Mouse (Mus musculus): ENCODE measurements at regions not wholly inside any gene's neighbourhood (a gene's known extent, or its start where the extent isn't known, plus 50 kb on each side); places are given as distances from the start of the nearest gene placed in this dataset.

DNA sequence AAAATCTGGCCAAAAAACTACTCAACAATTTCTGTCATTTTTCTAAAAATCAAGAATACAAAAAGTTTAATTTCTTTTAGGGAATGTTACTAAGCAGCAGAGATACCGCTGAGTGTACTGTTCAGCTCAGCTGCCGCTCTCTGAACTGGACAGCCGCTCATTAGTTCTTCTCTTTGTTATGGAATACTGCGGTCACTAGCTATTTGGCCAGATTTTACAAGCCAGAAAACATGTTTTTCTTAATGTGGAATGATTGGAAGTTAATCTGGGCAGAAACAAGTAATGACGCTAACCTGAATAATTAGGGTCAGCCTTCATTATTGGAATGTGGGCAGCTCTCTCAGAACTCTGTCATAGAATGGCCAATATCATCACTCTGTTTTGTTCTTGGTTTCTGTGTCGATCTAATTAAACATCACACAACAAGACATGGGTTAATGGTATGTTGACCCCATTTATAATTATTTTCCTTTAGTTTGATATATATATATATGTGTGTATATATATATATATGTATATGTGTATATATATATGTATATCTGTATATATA lies 307.8 kb downstream of the Adgrl2 start:
- no peaks in the 10 kb centered on the region; the same call in 1 of the 2 replicates for H3K4me1 ChIP-seq (ENCODE audit: control insufficient read depth, insufficient read depth, insufficient read length, low read length)
- no peaks in the 10 kb centered on the region for H3K36me3 ChIP-seq (ENCODE audit: control insufficient read depth, insufficient read depth, low read length)
- no peak overlapping the region for H3K4me3 ChIP-seq (ENCODE audit: low read depth, low read length)
- no peaks in the 10 kb centered on the region for H3K27me3 ChIP-seq (ENCODE audit: control insufficient read depth, insufficient read depth, low read length)
- H3K27ac ChIP-seq (ENCODE audit: insufficient read depth, low read depth, low read length) = no peak overlapping the region
- no peak for TF ChIP-seq CTCF (IDR thresholded peaks at IDR 0.05; ENCODE audit: extremely low read depth, insufficient read length, insufficient replicate concordance, low read depth, low read length)
- 90% methylated on average over 6 of the region's 6 CpGs for WGBS

DNA sequence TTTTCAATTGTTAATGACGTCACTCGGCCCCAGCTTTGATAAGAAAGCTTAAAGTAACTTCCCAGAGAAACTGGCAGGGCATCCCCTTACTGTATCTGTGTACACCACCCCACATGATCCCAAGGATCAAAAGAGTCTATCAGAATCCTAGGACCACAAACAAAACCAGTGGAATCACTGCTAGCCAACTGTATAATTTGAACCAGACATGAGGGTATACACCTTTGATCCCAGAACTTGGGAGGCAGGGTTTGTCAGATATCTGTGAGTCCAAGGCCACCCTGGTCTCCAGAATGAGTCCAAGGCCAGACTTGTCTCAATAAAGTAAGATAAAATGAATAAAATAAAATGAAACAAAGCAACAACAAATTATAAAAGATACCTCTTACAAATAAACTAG lies 309.2 kb downstream of the Adgrl2 start:
- Histone ChIP-seq H3K27me3 (ENCODE audit: control insufficient read depth, insufficient read depth, low read length) (no peaks in the 10 kb centered on the region), H3K4me3 (ENCODE audit: low read depth, low read length) (no peak overlapping the region), H3K27ac (ENCODE audit: insufficient read depth, low read depth, low read length) (no peak overlapping the region; the same call in 1 of the 2 replicates), H3K36me3 (ENCODE audit: control insufficient read depth, insufficient read depth, low read length) (no peaks in the 10 kb centered on the region), H3K4me1 (ENCODE audit: control insufficient read depth, insufficient read depth, insufficient read length, low read length) (no peaks in the 10 kb centered on the region; the same call in 1 of the 2 replicates)
- WGBS = 46% methylated on average over 2 of the region's 2 CpGs
- TF ChIP-seq CTCF (IDR thresholded peaks at IDR 0.05; ENCODE audit: extremely low read depth, insufficient read length, insufficient replicate concordance, low read depth, low read length) (no peak), POLR2A (IDR thresholded peaks at IDR 0.05; ENCODE audit: low read depth, low read length) (no peak)

DNA sequence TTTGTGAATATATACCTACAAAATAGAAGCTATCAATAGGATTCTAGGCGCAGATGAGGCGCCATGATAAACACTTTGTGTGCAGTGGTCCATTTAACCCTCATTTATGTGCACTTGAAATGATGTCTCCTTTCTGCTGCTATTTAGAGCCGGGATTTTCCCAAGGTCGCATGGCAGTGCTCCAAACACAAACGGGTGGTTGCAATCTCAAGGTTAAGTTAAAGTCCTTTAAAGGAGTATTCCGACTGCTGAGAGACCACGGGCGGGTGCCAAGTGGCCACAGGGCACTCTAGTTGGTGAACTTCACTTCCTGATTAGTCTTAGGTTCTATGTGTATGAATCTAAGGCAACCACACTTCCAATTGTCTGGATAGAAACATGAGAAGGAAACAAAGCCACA lies 309.6 kb downstream of the Adgrl2 start:
- H3K27ac ChIP-seq (ENCODE audit: insufficient read depth, low read depth, low read length) = no peak overlapping the region; the same call in 1 of the 2 replicates

DNA sequence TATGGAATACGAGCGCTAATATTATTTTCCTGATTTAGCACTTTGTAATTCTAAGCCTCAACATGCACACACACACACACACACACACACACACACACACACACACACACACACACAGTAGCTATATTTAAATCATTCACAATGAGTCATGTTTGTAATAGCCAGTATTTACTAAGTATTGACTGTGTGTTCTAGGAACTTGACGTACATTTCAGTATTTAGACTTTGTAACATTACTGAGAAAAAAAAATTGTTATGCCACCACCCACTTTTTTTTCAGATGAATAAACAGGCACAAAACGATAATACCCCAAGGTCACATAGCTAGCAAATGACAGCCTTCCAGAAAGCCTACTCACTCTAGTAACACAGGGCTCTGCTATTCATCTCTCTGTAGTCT lies 310.3 kb downstream of the Adgrl2 start:
- H3K27ac ChIP-seq (ENCODE audit: insufficient read depth, low read depth, low read length) = no peak overlapping the region
- no peak overlapping the region for H3K4me3 ChIP-seq (ENCODE audit: low read depth, low read length)
- H3K4me1 ChIP-seq (ENCODE audit: control insufficient read depth, insufficient read depth, insufficient read length, low read length) = no peaks in the 10 kb centered on the region; the same call in 1 of the 2 replicates
- H3K27me3 ChIP-seq (ENCODE audit: control insufficient read depth, insufficient read depth, low read length) = no peaks in the 10 kb centered on the region
- no peak for TF ChIP-seq CTCF (IDR thresholded peaks at IDR 0.05; ENCODE audit: extremely low read depth, insufficient read length, insufficient replicate concordance, low read depth, low read length)
- TF ChIP-seq POLR2A (IDR thresholded peaks at IDR 0.05; ENCODE audit: low read depth, low read length) = no peak
- H3K36me3 ChIP-seq (ENCODE audit: control insufficient read depth, insufficient read depth, low read length) = no peaks in the 10 kb centered on the region
- WGBS = 71% methylated on average over 4 of the region's 4 CpGs

More for the DNA sequence above, 309.6 kb downstream of the Adgrl2 start:
- WGBS = 40% methylated on average over 8 of the region's 8 CpGs
- no peak for TF ChIP-seq POLR2A (IDR thresholded peaks at IDR 0.05; ENCODE audit: low read depth, low read length)
- no peak for TF ChIP-seq CTCF (IDR thresholded peaks at IDR 0.05; ENCODE audit: extremely low read depth, insufficient read length, insufficient replicate concordance, low read depth, low read length)
- no peaks in the 10 kb centered on the region; the same call in 1 of the 2 replicates for H3K4me1 ChIP-seq (ENCODE audit: control insufficient read depth, insufficient read depth, insufficient read length, low read length)
- H3K27me3 ChIP-seq (ENCODE audit: control insufficient read depth, insufficient read depth, low read length) = no peaks in the 10 kb centered on the region
- no peak overlapping the region for H3K4me3 ChIP-seq (ENCODE audit: low read depth, low read length)
- no peaks in the 10 kb centered on the region for H3K36me3 ChIP-seq (ENCODE audit: control insufficient read depth, insufficient read depth, low read length)

DNA sequence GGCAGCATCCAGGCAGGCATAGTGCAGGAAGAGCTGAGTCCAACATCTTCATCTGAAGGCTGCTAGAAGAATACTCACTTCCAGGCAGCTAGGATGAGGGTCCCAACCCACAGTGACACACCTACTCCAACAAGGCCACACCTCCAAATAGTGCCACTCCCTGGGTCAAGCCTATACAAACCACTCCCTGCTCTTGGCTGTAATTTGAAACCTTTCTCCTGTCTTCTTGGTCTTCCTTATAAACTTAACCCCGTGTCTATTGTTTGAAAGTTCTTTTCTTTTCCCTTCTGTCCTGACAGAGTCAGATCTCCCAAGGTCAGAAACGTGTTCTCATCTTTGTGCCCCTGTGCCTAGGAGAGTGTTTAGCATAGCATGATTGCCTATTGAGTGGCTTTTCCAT lies 311.2 kb downstream of the Adgrl2 start:
- H3K4me1 ChIP-seq (ENCODE audit: control insufficient read depth, insufficient read depth, insufficient read length, low read length) = no peaks in the 10 kb centered on the region; the same call in 1 of the 2 replicates
- H3K4me3 ChIP-seq (ENCODE audit: low read depth, low read length) = no peak overlapping the region
- no peaks in the 10 kb centered on the region for H3K36me3 ChIP-seq (ENCODE audit: control insufficient read depth, insufficient read depth, low read length)
- no peak overlapping the region for H3K27ac ChIP-seq (ENCODE audit: insufficient read depth, low read depth, low read length)
- no peak for TF ChIP-seq POLR2A (IDR thresholded peaks at IDR 0.05; ENCODE audit: low read depth, low read length)
- no peak for TF ChIP-seq CTCF (IDR thresholded peaks at IDR 0.05; ENCODE audit: extremely low read depth, insufficient read length, insufficient replicate concordance, low read depth, low read length)
- H3K27me3 ChIP-seq (ENCODE audit: control insufficient read depth, insufficient read depth, low read length) = no peaks in the 10 kb centered on the region
- WGBS = 63% methylated on average over 2 of the region's 2 CpGs

DNA sequence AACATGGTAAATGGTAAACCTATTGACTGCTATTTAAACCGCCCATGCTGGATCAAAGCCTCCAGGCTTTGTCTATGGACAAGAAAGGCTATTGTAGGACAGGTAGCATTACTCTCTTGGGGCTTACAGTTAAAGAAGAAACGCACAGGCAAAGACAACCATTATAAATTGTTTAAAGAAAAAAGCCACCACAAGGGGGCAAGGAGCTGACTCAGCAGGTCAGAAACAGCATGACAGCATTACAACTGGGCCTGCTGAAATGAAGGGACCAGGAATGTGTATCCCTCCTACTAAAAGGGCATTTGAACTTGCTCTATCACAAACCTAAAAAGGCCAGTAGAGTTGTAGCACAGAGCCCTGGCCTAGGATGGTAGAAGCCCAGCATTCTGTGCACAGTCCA lies 314.3 kb downstream of the Adgrl2 start:
- Histone ChIP-seq H3K27ac (ENCODE audit: insufficient read depth, low read depth, low read length) (no peak overlapping the region), H3K27me3 (ENCODE audit: control insufficient read depth, insufficient read depth, low read length) (no peaks in the 10 kb centered on the region), H3K36me3 (ENCODE audit: control insufficient read depth, insufficient read depth, low read length) (no peaks in the 10 kb centered on the region), H3K4me3 (ENCODE audit: low read depth, low read length) (no peak overlapping the region), H3K4me1 (ENCODE audit: control insufficient read depth, insufficient read depth, insufficient read length, low read length) (no peaks in the 10 kb centered on the region; the same call in 1 of the 2 replicates)
- WGBS = 67% methylated on average over 2 of the region's 2 CpGs
- no peak for TF ChIP-seq POLR2A (IDR thresholded peaks at IDR 0.05; ENCODE audit: low read depth, low read length)
- TF ChIP-seq CTCF (IDR thresholded peaks at IDR 0.05; ENCODE audit: extremely low read depth, insufficient read length, insufficient replicate concordance, low read depth, low read length) = no peak

DNA sequence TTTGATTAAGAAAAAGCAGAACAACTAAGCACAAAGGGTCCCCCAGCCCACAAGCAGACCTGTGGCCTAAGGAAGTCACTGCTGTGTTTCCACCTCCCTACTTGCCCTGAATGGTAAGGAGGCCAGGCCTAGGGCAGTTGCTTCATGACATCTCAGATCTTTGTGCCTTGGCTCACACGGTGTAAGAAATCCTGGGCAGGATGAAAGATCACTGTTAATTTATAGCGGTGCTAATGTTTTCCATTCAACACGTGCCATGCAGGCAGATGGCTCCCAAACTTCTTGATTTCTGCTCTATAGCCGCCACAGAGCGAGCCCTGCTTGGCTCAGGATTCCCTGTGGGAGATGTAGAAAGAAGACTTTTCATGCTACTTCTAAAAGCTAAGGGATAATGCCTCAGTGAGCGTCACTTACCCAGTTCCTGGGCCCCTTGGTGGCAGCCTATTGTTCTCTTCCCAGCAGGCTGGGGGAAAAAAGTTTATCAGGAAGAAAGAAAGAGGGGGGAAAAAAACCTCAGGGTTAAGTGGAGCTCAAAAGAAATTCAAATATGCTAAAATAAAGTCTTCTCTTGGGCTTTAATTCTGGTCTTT lies 327.4 kb downstream of the Adgrl2 start:
- Histone ChIP-seq H3K27me3 (ENCODE audit: control insufficient read depth, insufficient read depth, low read length) (no peaks in the 10 kb centered on the region), H3K4me3 (ENCODE audit: low read depth, low read length) (no peak overlapping the region), H3K27ac (ENCODE audit: insufficient read depth, low read depth, low read length) (no peak overlapping the region), H3K36me3 (ENCODE audit: control insufficient read depth, insufficient read depth, low read length) (no peaks in the 10 kb centered on the region), H3K4me1 (ENCODE audit: control insufficient read depth, insufficient read depth, insufficient read length, low read length) (no peaks in the 10 kb centered on the region)
- no peak for TF ChIP-seq CTCF (IDR thresholded peaks at IDR 0.05; ENCODE audit: extremely low read depth, insufficient read length, insufficient replicate concordance, low read depth, low read length)
- no peak for TF ChIP-seq POLR2A (IDR thresholded peaks at IDR 0.05; ENCODE audit: low read depth, low read length)
- WGBS = 59% methylated on average over 6 of the region's 6 CpGs
